Mouse (Mus musculus) megakaryocyte, adult 5-6 weeks (primary cell): ENCODE measurements at regions not wholly inside any gene's neighbourhood (a gene's known extent, or its start where the extent isn't known, plus 50 kb on each side); places are given as distances from the start of the nearest gene placed in this dataset.

Experiments
- ATAC-seq: 2 replicates; pipeline ENCODE4 v1.8.0; 2016; ENCODE audit warnings: mild to moderate bottlenecking, inconsistent platforms; ENCODE audit not compliant: poor library complexity, severe bottlenecking

- ATAC-seq: no peak
These were observed 139.3 kb upstream of the Jmjd1c start for GRCm38 (mm10) chr10:66956619-66957018.

- no peak for ATAC-seq
These were observed 138.6 kb upstream of the Jmjd1c start for GRCm38 (mm10) chr10:66957373-66957772.
